Mouse (Mus musculus) MEL (cell line): ENCODE results near the gene Fgfr2.

Experiments used
- CHD2 ChIP-seq: IDR thresholded peaks from 2 replicates; pipeline ENCODE4 v1.6.1; 2011; ENCODE audit warnings: low read length, improper control_type of control experiment
- JUND ChIP-seq: IDR thresholded peaks from 2 replicates; pipeline ENCODE4 v1.6.1; 2011; ENCODE audit warnings: low read depth, mild to moderate bottlenecking, improper control_type of control experiment, low read length
- KAT2A ChIP-seq: conservative IDR thresholded peaks from 2 replicates; pipeline ENCODE4 v1.6.1; 2012; ENCODE audit warnings: low read depth, low read length, improper control_type of control experiment, inconsistent platforms
- MAX ChIP-seq: IDR thresholded peaks from 2 replicates; pipeline ENCODE4 v1.6.1; 2011; ENCODE audit warnings: low read length, improper control_type of control experiment
- MXI1 ChIP-seq: IDR thresholded peaks from 2 replicates; pipeline ENCODE4 v1.6.1; 2011; ENCODE audit warnings: mild to moderate bottlenecking, low read depth, low read length, improper control_type of control experiment
- RCOR1 ChIP-seq: IDR thresholded peaks from 2 replicates; pipeline ENCODE4 v1.6.1; 2012; ENCODE audit warnings: low read depth, mild to moderate bottlenecking, inconsistent platforms, low read length, improper control_type of control experiment
- SIN3A ChIP-seq: IDR thresholded peaks from 2 replicates; pipeline ENCODE4 v1.6.1; 2012; ENCODE audit warnings: low read length, improper control_type of control experiment, inconsistent platforms
- TCF12 ChIP-seq: IDR thresholded peaks from 2 replicates; pipeline ENCODE4 v1.6.1; 2014; ENCODE audit warnings: low read depth, mild to moderate bottlenecking, inconsistent platforms, low read length, improper control_type of control experiment, moderate library complexity
- USF1 ChIP-seq: IDR thresholded peaks from 2 replicates; pipeline ENCODE4 v1.6.1; 2014; ENCODE audit warnings: low read depth, mild to moderate bottlenecking, inconsistent platforms, low read length, improper control_type of control experiment, moderate library complexity

DNA sequence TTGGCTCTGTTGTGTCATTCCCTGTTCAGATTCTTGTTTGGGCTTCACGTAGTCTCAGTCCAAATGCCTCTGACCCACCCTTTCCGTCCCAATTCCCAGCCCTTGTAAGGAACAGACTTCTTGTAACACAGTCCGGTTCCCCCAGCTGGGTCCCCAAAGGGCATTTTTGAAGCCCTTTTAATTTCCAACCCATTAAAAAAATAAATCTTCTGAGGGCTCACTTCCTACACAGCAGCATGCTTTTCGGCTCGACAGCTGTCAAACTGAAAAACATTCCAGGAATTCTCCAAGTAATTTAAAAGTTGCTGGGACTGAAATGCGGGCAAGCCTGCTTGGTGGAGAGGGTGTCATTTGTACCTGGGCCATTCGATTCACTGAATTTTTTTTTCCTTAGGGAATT, 1474.9 kb downstream of the Fgfr2 start:
- TF ChIP-seq USF1 = no peak
- no peak for TF ChIP-seq JUND
- TF ChIP-seq TCF12 = no peak
- no peak for TF ChIP-seq SIN3A
- no peak for TF ChIP-seq KAT2A
- no peak for TF ChIP-seq MAX
- no peak for TF ChIP-seq MXI1
- TF ChIP-seq RCOR1 = no peak
- no peak for TF ChIP-seq CHD2
